Mouse (Mus musculus): ENCODE results near the gene Serhl. TPM values are rescaled to one million over a fixed set of nuclear protein-coding genes. Genes with fewer than 3 reads are reported as not detected.
A peak's percentile ranks its signal among the peaks of the same experiment; 100 is the strongest.

Gene Serhl
- polyA plus RNA-seq, 1 experiment = 16.4 TPM

- TF ChIP-seq CTCF (IDR thresholded peaks at IDR 0.05; ENCODE audit: extremely low read depth, insufficient read depth, low read length) (no peak), POLR2A (IDR thresholded peaks at IDR 0.05; ENCODE audit: extremely low read depth, insufficient read depth, low read length) (no peak)
- no peaks in the 10 kb centered on the region for H3K4me1 ChIP-seq (ENCODE audit: control insufficient read depth, insufficient read depth, low read length)
- no peak overlapping the region for H3K4me3 ChIP-seq (ENCODE audit: insufficient read depth, low read length)
- H3K27ac ChIP-seq (ENCODE audit: insufficient read depth, low read length) = no peak overlapping the region
Measured at GRCm38 (mm10) chr15:83075607-83076525, 13.4 kb upstream of the Serhl start.

- Histone ChIP-seq H3K4me1 (ENCODE audit: control insufficient read depth, insufficient read depth, low read length) (0 out of 2 replicates have a peak, but pooled peaks cover 3% of the 10 kb centered on the region), H3K27ac (ENCODE audit: insufficient read depth, low read length) (no peak overlapping the region), H3K4me3 (ENCODE audit: insufficient read depth, low read length) (no peak overlapping the region)
- TF ChIP-seq POLR2A (IDR thresholded peaks at IDR 0.05; ENCODE audit: extremely low read depth, insufficient read depth, low read length) = no peak
- no peak for TF ChIP-seq CTCF (IDR thresholded peaks at IDR 0.05; ENCODE audit: extremely low read depth, insufficient read depth, low read length)
Measured at GRCm38 (mm10) chr15:83083530-83083929, 5.8 kb upstream of the Serhl start.

- H3K27ac ChIP-seq (ENCODE audit: insufficient read depth, low read length) = no peak overlapping the region
- TF ChIP-seq CTCF (IDR thresholded peaks at IDR 0.05; ENCODE audit: extremely low read depth, insufficient read depth, low read length) (no peak), POLR2A (IDR thresholded peaks at IDR 0.05; ENCODE audit: extremely low read depth, insufficient read depth, low read length) (no peak)
- H3K4me3 ChIP-seq (ENCODE audit: insufficient read depth, low read length) = no peak overlapping the region
- 0 out of 2 replicates have a peak, but pooled peaks cover 3% of the 10 kb centered on the region for H3K4me1 ChIP-seq (ENCODE audit: control insufficient read depth, insufficient read depth, low read length)
Measured at GRCm38 (mm10) chr15:83084022-83084640, 5.2 kb upstream of the Serhl start.

DNA sequence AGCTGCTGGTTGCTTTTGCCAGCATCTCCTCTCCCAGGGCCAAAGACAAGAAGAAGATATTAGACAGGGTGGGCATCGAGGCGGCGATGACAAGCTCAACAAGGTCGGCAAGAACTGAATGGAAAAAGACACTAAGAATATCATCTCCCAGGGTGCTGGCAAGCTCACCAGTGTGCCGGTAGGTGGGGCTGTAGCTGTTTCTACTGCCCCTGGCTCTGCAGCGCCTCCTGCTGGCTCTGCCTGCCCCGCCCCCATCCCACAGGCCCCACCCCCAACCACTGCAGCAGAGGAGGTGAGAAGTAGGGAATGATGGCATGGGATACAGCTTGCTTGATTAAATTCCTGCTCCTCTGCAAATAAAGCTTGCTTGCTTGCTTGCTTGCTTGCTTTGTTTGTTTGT, 3.4 kb upstream of the Serhl start:
- H3K4me1 ChIP-seq (ENCODE audit: control insufficient read depth, insufficient read depth, low read length) = 0 out of 2 replicates have a peak, but pooled peaks cover 3% of the 10 kb centered on the region
- peak; percentile 60 for TF ChIP-seq CTCF (IDR thresholded peaks at IDR 0.05; ENCODE audit: extremely low read depth, insufficient read depth, low read length)
- no peak for TF ChIP-seq POLR2A (IDR thresholded peaks at IDR 0.05; ENCODE audit: extremely low read depth, insufficient read depth, low read length)
- H3K4me3 ChIP-seq (ENCODE audit: insufficient read depth, low read length) = no peak overlapping the region
- no peak overlapping the region for H3K27ac ChIP-seq (ENCODE audit: insufficient read depth, low read length)

DNA sequence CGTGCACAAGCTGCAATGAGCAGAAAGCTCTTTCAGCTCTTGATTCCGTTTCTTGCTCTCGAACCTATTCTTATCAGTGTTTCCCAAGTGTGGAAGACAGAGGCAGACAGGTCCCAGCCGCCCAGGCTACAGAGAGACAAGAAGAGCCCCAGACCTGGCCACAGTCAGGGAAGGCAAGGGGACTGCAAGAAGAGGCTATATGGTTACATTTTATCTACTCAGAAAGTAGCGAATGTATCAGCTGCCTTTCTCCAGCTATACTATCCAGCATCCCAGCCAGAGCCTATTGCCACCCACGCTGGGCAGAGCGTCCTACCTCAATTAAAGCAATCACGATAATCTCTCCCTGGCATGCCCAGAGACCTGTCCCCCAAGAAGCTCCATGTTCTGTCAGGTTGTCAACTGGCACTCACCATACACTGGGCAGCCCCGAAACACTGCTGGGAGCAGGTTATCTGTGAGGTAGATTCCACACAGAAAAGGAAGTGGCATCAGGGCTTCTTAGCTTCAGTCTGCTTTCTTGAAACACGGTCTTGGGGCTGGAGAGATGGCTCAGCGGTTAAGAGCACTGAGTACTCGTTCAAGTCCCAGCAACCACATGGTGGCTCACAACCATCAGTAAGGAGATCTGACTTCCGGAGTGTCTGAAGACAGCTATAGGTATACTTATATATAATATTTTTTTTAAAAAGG, 2.5 kb upstream of the Serhl start:
- H3K4me1 ChIP-seq (ENCODE audit: control insufficient read depth, insufficient read depth, low read length) = 0 out of 2 replicates have a peak, but pooled peaks cover 3% of the 10 kb centered on the region
- H3K4me3 ChIP-seq (ENCODE audit: insufficient read depth, low read length) = no peak overlapping the region
- TF ChIP-seq POLR2A (IDR thresholded peaks at IDR 0.05; ENCODE audit: extremely low read depth, insufficient read depth, low read length) = no peak
- TF ChIP-seq CTCF (IDR thresholded peaks at IDR 0.05; ENCODE audit: extremely low read depth, insufficient read depth, low read length) = no peak
- H3K27ac ChIP-seq (ENCODE audit: insufficient read depth, low read length) = no peak overlapping the region

DNA sequence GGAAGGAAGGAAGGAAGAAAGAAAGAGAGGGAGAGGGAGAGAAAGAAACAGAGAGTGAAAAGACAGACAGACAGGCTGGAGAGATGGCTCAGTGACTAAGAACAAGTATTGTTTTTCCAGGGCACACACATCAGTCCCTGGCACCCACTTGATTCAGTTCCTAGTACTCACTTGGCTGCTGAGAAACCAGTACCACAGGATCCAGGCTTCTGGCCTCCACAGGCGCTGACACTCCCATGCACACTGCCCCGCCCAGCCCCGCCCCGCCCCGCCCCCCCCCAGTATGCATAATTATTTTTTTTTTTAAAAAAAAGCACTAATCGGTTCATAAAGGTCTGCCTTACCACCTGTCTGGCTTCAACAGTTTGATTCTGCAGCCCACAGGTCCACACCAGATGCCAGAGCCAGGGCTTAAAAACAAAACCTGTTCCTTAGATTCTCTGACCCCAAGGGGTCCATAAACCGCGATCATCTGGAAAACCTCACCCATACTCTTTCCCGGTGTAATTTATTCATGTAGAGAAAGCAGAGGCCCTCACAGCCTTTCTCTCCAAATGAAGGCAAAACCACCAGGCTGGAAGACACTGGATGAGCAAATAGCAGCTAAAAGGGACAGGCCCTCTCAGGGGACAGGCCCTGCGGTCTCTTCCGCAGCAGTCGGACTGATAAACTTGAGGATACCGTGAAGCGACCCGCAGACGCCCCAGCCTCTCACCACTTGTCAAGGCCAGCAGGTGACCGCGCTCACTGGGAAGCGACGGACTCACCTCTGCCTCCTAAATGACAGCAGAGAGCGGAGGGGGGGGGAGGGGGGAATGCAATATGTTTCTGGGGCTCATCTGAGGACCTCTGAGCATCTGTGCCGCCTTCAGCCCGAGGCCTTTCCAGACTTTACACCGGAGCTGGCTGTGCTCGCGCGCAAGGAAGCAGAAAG, 544 bp upstream of the Serhl start:
- H3K4me1 ChIP-seq (ENCODE audit: control insufficient read depth, insufficient read depth, low read length) = no peaks in the 10 kb centered on the region
- no peak overlapping the region for H3K27ac ChIP-seq (ENCODE audit: insufficient read depth, low read length)
- TF ChIP-seq CTCF (IDR thresholded peaks at IDR 0.05; ENCODE audit: extremely low read depth, insufficient read depth, low read length) (no peak), POLR2A (IDR thresholded peaks at IDR 0.05; ENCODE audit: extremely low read depth, insufficient read depth, low read length) (no peak)
- no peak overlapping the region for H3K4me3 ChIP-seq (ENCODE audit: insufficient read depth, low read length)

GRCm38 (mm10) chr15:83090874-83091273, 1.6 kb downstream of the Serhl start:
- TF ChIP-seq CTCF (IDR thresholded peaks at IDR 0.05; ENCODE audit: extremely low read depth, insufficient read depth, low read length) = no peak
- TF ChIP-seq POLR2A (IDR thresholded peaks at IDR 0.05; ENCODE audit: extremely low read depth, insufficient read depth, low read length) = no peak
- H3K27ac ChIP-seq (ENCODE audit: insufficient read depth, low read length) = no peak overlapping the region
- no peaks in the 10 kb centered on the region for H3K4me1 ChIP-seq (ENCODE audit: control insufficient read depth, insufficient read depth, low read length)
- no peak overlapping the region for H3K4me3 ChIP-seq (ENCODE audit: insufficient read depth, low read length)

GRCm38 (mm10) chr15:83093687-83094086, 4.4 kb downstream of the Serhl start:
- no peak overlapping the region for H3K4me3 ChIP-seq (ENCODE audit: insufficient read depth, low read length)
- H3K27ac ChIP-seq (ENCODE audit: insufficient read depth, low read length) = no peak overlapping the region
- TF ChIP-seq POLR2A (IDR thresholded peaks at IDR 0.05; ENCODE audit: extremely low read depth, insufficient read depth, low read length) = no peak
- no peak for TF ChIP-seq CTCF (IDR thresholded peaks at IDR 0.05; ENCODE audit: extremely low read depth, insufficient read depth, low read length)
- no peaks in the 10 kb centered on the region for H3K4me1 ChIP-seq (ENCODE audit: control insufficient read depth, insufficient read depth, low read length)

Measured in cortical plate, adult 2 months (tissue).